Mouse (Mus musculus): Measurements from ENCODE around the gene Pcyox1.
A peak's percentile ranks its signal among the peaks of the same experiment; 100 is the strongest.
"Not testable (repeated sequence)": the region's sequence is repeated elsewhere in the genome, so short reads cannot be mapped to it uniquely, and the experiment has no call there.

Pcyox1 gene

DNA sequence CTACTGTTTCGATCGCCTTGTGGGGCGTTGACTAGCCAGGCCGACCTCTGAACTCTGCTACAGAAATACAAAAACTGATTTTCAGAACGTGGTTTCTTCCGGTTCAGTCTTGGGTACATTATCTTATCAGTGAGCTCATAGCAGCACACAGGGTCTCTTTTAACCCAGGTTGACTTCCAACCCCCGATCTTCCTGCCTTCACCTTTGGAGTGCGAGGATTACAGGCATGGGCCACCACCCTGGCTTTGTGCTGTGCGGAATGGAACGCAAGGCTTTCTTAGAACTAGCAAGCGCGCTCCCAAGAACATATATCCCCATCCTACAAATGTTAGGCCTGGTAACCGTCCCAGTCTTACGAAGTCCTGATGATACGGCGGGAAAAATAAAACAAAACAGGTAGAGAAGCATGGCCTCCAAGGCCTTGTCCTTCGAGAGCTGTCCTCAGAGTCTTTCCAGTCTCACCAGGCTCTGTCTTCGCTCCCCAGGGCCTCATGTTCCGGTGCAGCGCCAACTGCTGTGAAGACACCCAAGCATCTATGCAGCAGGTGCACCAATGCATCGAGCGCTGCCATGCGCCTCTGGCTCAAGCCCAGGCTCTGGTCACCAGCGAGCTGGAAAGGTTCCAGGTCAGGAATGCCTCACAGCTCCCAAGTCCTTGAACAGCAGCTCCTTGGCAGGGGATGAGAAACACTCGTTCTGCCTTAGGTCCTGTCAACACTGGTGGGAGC lies 30.7 kb downstream of the Pcyox1 start:
- peak; percentile 32 for DNase-seq (ENCODE audit: low spot score)

DNA sequence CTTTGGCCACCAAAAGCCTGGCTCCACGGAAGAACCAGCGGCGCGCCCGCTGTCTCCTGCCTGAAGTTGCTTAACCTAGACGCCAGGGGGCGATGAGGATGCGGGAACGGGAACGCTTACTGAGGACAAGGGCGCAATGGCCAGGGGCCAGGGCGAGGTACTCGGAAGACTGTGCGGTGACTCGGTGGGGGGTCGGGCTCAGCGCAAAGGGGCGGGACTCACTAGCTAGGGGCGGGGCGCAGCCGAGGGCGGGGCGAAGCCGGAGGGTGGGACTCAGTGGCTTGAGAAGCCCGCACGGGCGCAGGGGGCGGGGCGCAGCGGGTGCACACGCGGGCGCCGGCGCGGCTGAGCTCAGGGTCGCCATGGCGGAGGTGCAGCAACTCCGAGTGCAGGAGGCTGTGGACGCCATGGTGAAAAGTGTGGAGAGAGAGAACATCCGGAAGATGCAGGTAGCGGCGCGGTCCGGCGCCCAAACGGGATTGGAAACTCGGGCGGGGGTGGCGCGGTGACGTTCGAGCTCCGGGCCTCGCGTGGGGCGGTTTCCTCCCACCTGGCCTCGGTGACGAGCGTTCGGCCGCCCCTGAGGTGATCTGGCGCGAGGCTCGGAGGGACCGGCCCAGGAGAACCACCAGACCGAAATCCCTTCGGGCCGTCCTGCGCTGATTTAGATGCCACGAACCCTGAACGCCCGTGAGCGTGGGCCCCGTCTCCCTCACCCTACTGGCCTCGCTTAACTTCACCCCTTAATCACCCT lies 31.4 kb downstream of the Pcyox1 start, which contains the start of gene Fam136a:
Fam136a (plus strand) TSS at position 276 of the 754 bp plus-strand sequence.
- DNase-seq (ENCODE audit: low spot score), result peak; percentile 92

DNA sequence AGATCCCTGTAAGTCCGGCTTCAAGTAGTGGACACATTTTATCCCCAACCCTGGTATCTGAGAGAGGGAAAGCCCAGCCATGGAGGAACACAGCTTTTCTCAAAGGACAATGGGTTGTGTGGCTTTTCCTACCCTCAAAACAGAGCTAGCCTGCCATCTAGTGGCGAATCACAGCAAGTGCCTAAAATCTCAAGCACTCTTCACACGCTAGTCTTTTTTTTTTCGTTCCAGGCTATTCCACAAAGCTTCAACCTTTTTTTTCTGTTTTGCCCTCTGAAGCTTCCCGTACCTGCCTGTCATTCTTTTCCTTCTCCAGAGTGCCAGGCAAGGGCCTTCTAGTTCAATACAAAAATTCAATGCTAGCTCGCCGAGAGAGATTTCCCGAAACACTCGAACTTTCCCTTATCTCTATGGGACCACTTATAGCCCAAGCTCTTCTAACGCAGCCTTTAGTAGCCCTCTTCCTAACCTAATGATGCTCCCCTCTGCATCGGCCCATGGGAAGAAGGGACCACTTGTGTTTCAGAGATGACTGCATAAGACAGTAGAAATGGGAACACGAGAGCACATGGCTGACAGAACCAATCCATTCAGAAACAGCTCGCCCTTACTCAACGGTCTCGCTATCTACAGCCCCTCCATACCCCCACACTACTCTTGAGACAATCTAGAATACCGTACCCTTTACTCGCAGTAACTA lies 32.4 kb downstream of the Pcyox1 start:
- DNase-seq (ENCODE audit: low spot score), result peak; percentile 80

DNA sequence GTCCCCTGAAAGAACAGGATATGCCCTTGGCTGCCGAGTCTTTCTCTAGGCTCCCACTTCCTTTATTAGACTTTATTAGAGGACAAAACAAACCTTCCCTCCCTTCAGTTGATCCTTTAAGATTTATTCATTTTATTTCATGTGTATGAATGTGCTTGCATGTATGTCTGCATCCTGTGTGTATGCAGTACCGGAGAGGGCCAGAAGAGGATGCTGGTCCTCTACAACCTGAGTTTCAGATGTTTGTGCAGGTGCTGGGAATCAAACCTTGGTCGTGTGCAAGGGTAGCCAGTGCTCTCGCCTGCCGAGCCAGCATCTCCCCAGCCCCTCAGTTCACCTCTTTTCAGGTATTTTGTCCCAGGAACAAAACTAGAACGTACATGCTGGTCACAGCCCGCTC lies 35.6 kb downstream of the Pcyox1 start:
- DNase-seq (ENCODE audit: low spot score), result no peak

DNA sequence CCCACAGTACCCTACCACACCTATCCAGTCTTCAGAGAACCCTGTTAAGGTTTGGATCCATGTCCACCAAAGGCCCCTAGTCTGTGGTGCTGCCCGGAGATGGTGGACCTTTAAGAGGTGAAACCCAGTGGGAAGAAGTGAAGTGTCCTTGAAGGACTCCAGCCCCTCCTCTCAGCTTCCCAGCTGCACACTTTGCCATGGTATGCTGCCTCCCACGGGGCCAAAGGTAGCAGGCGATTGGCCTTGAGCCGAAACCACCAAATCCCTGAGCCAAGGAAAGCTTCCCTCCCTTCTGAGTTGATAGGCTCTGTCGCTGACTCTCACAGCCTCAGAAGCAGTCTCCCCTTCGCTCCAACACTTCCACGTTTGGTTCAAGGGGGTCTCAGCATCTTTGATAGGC lies 36.3 kb downstream of the Pcyox1 start:
- DNase-seq (ENCODE audit: low spot score), result no peak

DNA sequence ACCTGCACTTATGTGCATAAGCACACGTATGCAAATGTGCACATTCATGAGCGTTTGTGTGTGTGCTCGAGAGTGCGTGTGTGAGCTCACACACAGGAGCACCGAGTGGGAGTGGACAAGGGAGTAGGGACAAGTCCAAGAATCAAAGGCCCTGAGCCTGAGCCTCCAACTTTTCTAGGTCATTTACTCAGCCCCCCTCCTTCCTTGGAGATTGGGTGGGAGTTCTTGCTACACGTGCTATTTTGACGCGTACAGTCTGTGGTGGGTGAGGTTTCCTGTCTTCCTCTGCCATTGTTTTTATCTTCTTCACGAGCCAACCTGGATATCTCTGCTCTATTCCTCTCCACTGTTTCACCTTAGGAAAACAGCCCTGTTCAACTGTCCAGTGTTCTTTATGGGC lies 40.0 kb downstream of the Pcyox1 start:
- no peak for DNase-seq (ENCODE audit: low spot score)

DNA sequence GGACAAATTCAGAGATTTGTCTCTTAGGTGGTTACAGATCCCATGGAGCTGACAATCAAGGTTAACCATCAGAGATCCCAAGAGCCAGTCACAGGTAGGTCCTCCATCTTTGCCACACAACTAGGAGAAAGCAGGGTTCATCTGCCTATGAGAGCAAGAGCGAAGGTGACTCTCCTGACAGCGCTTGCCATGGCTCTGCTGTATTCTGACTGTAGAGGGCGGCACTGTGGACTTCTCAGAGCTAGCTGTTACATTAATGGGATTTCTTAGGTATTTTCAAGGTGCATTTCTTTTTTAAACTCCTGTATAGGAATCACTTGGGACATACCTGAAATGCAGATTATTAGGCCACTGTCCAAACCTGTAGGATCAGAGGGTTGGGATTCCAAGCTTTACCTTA lies 42.0 kb downstream of the Pcyox1 start:
- no peak for DNase-seq (ENCODE audit: low spot score)

DNA sequence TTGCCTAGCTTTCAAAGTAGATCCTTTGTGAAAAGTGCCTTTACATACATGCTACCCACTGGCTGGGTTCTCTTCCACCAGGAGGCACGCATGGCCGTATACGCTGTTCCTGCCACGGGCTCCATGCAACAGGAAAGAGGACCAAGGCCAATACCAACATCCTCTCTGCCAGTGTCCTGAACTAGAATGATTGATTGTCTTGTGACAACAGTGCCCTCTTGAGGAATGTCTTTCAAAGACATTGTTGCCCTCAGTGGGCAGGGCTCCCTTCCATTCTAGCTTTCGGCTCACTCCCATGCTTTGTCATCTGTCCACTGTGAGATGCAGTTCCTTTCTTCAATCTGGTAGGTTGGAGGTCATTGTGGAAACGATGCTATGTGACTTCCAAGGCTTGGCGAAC lies 47.7 kb downstream of the Pcyox1 start:
- DNase-seq (ENCODE audit: low spot score), result peak; percentile 63

DNA sequence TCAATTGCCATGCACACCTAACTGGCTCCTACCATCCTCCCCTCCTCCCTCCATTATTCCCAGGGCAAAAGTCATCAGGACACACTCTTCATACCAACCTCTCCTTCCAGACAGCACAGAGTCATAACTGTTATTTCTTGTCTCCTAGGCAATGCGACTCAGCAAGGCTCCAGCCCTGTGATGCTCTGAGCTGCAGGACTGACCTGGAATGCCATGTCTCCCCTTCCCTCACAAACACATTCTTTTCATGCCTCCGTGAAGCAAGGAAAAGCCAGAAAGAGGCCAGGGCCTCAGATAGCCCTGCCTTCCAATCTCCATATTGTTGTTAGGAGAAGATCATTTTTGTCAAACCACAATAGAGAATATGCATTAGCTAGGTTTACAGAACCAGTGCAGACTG lies 50.9 kb downstream of the Pcyox1 start:
- DNase-seq (ENCODE audit: low spot score), result no peak

DNA sequence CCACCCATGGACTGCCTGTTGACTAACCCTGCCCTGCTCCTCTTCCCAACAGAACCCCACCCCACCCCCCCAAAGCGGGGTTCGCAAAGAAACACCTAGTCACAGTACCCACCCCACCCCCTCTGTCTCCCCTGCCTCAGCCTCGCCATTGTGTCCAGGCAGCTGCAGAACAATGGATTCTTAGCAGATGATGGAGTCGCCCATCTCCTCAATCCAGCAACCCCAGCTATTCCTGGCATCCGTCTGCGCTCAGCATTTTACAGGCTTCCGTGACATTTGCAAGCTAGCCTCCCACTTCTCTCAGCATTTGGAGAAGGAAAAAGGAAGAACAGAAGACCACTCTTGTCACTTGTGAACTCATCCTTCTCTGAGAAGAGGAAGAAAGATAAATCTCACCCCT lies 53.3 kb downstream of the Pcyox1 start:
- DNase-seq (ENCODE audit: low spot score), result peak; percentile 25

DNA sequence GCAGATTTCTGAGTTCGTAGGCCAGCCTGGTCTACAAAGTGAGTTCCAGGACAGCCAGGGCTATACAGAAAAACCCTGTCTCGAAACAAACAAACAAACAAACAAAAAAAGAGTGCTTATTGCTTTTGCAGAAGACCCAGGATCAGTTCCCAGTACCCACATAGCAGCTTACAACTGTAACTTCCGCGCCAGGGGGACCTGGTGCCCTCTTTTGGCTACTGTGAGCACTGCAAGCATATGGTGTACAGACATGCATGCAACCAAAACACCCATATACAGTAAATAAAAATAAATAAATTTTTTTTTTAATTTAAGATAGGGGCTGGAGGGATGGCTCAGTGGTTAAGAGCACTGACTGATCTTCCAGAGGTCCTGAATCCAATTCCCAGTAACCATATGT lies 60.6 kb downstream of the Pcyox1 start:
- not testable (repeated sequence) for DNase-seq (ENCODE audit: low spot score)
